8 mouse cellular contexts compared by ENCODE assay signal in the genomic region with DNA sequence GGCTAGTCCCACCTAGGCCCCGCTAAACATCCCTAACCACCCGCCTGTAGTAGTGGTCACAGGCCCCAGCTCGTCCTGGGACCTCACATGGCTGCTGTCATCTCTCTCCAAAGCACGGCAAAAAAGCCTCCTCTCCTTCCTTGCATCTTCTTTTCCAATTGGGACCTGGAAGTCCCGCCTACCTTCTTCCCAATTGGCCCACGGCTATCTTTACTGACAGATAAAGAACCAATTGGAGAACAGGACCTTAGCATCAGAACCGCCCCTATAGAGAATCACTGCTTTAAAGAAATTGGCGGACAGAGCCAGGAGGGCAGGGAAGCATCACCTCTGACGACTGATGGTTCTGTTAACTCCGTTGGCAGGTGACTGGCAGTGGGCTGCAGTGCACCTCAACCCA. TPM values are rescaled to one million over a fixed set of nuclear protein-coding genes. Genes with fewer than 3 reads are reported as not detected.
DNase-seq lines count a peak whose midpoint lies in the region; ATAC-seq and TF ChIP-seq lines count a peak whose summit lies in the region.

No protein-coding gene starts in this region.

- no peak overlapping the region for H3K4me2 ChIP-seq in lung, postnatal 0 days (replicated peaks; ENCODE audit: low read depth, low read length)
- H3K4me2 ChIP-seq in midbrain, postnatal 0 days (ENCODE audit: low read depth, low read length, poor library complexity, severe bottlenecking): no peak overlapping the region

- no peaks in the 10 kb centered on the region for H3K9me3 ChIP-seq in lung, postnatal 0 days (ENCODE audit: low read length)
- H3K9me3 ChIP-seq in midbrain, postnatal 0 days (ENCODE audit: low read length): no peaks in the 10 kb centered on the region

- no peak for TF ChIP-seq EP300 in lung, postnatal 0 days (IDR thresholded peaks at IDR 0.05)

- peak; percentile 31; the same call in 1 of the 2 replicates for ATAC-seq in lung, postnatal 0 days
- no peak for ATAC-seq in midbrain, postnatal 0 days (ENCODE audit: low FRiP score)
- no peak for ATAC-seq in CD4-positive, CD25-positive, alpha-beta regulatory T cell, adult 4 months

- H3K27me3 ChIP-seq in lung, postnatal 0 days (replicated peaks; ENCODE audit: insufficient read depth, low read length): no peaks in the 10 kb centered on the region
- H3K27me3 ChIP-seq in midbrain, postnatal 0 days (ENCODE audit: insufficient read depth, low read length): no peaks in the 10 kb centered on the region

- no peak overlapping the region for H3K27ac ChIP-seq in lung, postnatal 0 days (ENCODE audit: low read length)
- H3K27ac ChIP-seq in brown adipose tissue, adult 24 weeks (replicated peaks; ENCODE audit: low read depth, low read length): peak overlapping the region; percentile 16; the same call in 1 of the 2 replicates
- H3K27ac ChIP-seq in midbrain, postnatal 0 days (ENCODE audit: low read depth, low read length): no peak overlapping the region

- no peak overlapping the region for H3K9ac ChIP-seq in lung, postnatal 0 days (replicated peaks; ENCODE audit: low read depth)
- H3K9ac ChIP-seq in midbrain, postnatal 0 days (replicated peaks; ENCODE audit: low read length, poor library complexity, severe bottlenecking): no peak overlapping the region

- DNase-seq in lung, postnatal 0 days (ENCODE audit: low spot score): peak; percentile 56
- no peak for DNase-seq in lung, postnatal 14 days
- DNase-seq in gastrocnemius, postnatal 25 days: peak; percentile 66
- peak; percentile 37 for DNase-seq in midbrain, postnatal 0 days (ENCODE audit: low spot score)
- DNase-seq in c-Kit-positive CD71-positive TER-119-positive erythroid progenitor cells, embryonic 14.5 days (ENCODE audit: low spot score): no peak
- no peak for DNase-seq in frontal cortex, postnatal 25 days (ENCODE audit: low spot score in 2 of 2)

- 43% methylated on average over 10 of the region's 10 CpGs for WGBS in lung, postnatal 0 days
- WGBS in midbrain, postnatal 0 days: 26% methylated on average over 10 of the region's 10 CpGs

- H3K4me1 ChIP-seq in lung, postnatal 0 days (ENCODE audit: insufficient read depth, low read depth, low read length): no peaks in the 10 kb centered on the region
- H3K4me1 ChIP-seq in brown adipose tissue, adult 24 weeks (ENCODE audit: control insufficient read depth, insufficient read depth, insufficient read length, low read length): peaks cover 14% of the 10 kb centered on the region
- no peaks in the 10 kb centered on the region for H3K4me1 ChIP-seq in midbrain, postnatal 0 days (ENCODE audit: insufficient read depth, low read length)

- no peak overlapping the region for H3K4me3 ChIP-seq in lung, postnatal 0 days (ENCODE audit: low read depth, low read length)
- H3K4me3 ChIP-seq in brown adipose tissue, adult 24 weeks (ENCODE audit: insufficient read depth, low read depth, low read length): no peak overlapping the region
- H3K4me3 ChIP-seq in midbrain, postnatal 0 days (ENCODE audit: low read depth, low read length): no peak overlapping the region

- peaks cover 19% of the 10 kb centered on the region for H3K36me3 ChIP-seq in lung, postnatal 0 days (ENCODE audit: insufficient read depth, low read length)
- no peaks in the 10 kb centered on the region for H3K36me3 ChIP-seq in midbrain, postnatal 0 days (ENCODE audit: insufficient read depth, low read length)

- no peak for TF ChIP-seq CTCF in lung, postnatal 0 days (IDR thresholded peaks at IDR 0.05)
- TF ChIP-seq CTCF in midbrain, postnatal 0 days (IDR thresholded peaks at IDR 0.05): no peak

RNA-seq across cellular contexts. Expression of gene Sparc, which starts 30.5 kb away (rescaled TPM):
- polyA plus RNA-seq in lung, postnatal 0 days (2015; fragmentation: Nextera tagmentation; extraction: Ambion mirVana): 3,302 and 3,486 TPM in 2 replicates
- 730 and 804 TPM in 2 replicates for polyA plus RNA-seq in brown adipose tissue, adult 24 weeks (2012; ENCODE audit: insufficient read depth, insufficient read length, missing spikeins)
- 1,000 to 10,000 TPM in 1 of 2 experiments, 100 to 1,000 TPM in 1; 811 to 1,001 TPM for total RNA-seq in gastrocnemius, postnatal 25 days (2021)
- total RNA-seq in midbrain, postnatal 0 days (2014; rRNA removed): 261 and 313 TPM in 2 replicates
- polyA plus RNA-seq in midbrain, postnatal 0 days (2015; fragmentation: Nextera tagmentation; extraction: Ambion mirVana): 570 and 625 TPM in 2 replicates
- under 1 TPM in 1 of 2 experiments, not detected in 1; 0.28 TPM for polyA plus RNA-seq in CD4-positive, CD25-positive, alpha-beta regulatory T cell, adult 4 months (2017; shearing (Covaris generic))

RNA-seq across cellular contexts. Expression of gene Fat2, which starts 56.1 kb away (rescaled TPM):
- polyA plus RNA-seq in lung, postnatal 0 days (2015; fragmentation: Nextera tagmentation; extraction: Ambion mirVana): 0.23 TPM in 2 replicates
- polyA plus RNA-seq in brown adipose tissue, adult 24 weeks (2012; ENCODE audit: insufficient read depth, insufficient read length, missing spikeins): not detected in 2 replicates
- under 1 TPM; 0.05 TPM for total RNA-seq in gastrocnemius, postnatal 25 days (2021)
- 1.1 and 4.2 TPM in 2 replicates for total RNA-seq in midbrain, postnatal 0 days (2014; rRNA removed)
- polyA plus RNA-seq in midbrain, postnatal 0 days (2015; fragmentation: Nextera tagmentation; extraction: Ambion mirVana): 0.04 TPM in 2 replicates
- not detected for polyA plus RNA-seq in CD4-positive, CD25-positive, alpha-beta regulatory T cell, adult 4 months (2017; shearing (Covaris generic))

Comparison
In these comparisons a context has a peak if more than half of its experiments do, and no peak if none do; other contexts are left out.
1. DNase-seq: peak in lung, postnatal 0 days (single experiment), gastrocnemius, postnatal 25 days (single experiment) and midbrain, postnatal 0 days (single experiment); none in lung, postnatal 14 days (single experiment), c-Kit-positive CD71-positive TER-119-positive erythroid progenitor cells, embryonic 14.5 days (single experiment) and frontal cortex, postnatal 25 days (0 of 2).
2. RNA of gene Sparc, which starts 30.5 kb away (polyA plus RNA-seq): 3,302 to 3,486 TPM in lung, postnatal 0 days, 730 to 804 TPM in brown adipose tissue, adult 24 weeks and 570 to 625 TPM in midbrain, postnatal 0 days; 0.28 TPM in CD4-positive, CD25-positive, alpha-beta regulatory T cell, adult 4 months; every median in the first group is over 100 times any median in the second.